Mouse (Mus musculus) limb, embryonic 15.5 days (tissue): ENCODE results near the gene Arap2. TPM values are rescaled to one million over a fixed set of nuclear protein-coding genes. Genes with fewer than 3 reads are reported as not detected.
"Not testable (repeated sequence)": the region's sequence is repeated elsewhere in the genome, so short reads cannot be mapped to it uniquely, and the experiment has no call there.

Source experiments
- ATAC-seq: fragments of 200-750 bp; cut with Nextera tagmentation; 2 replicates; pipeline ENCODE4 v1.8.0; 2017; ENCODE audit warnings: low read depth, moderate TSS enrichment; ENCODE audit not compliant: insufficient number of reproducible peaks, low FRiP score, low TSS enrichment
- H3K27ac ChIP-seq: fragments of 300-500 bp; sonication (generic); 2 replicates; pipeline ENCODE4 v1.5.1; 2015; ENCODE audit warnings: moderate library complexity, mild to moderate bottlenecking, inconsistent platforms
- H3K27me3 ChIP-seq: fragments of 300-500 bp; sonication (generic); 2 replicates; pipeline ENCODE4 v1.6.1; 2015; ENCODE audit warnings: inconsistent platforms
- H3K36me3 ChIP-seq: fragments of 300-500 bp; sonication (generic); 2 replicates; pipeline ENCODE4 v1.6.1; 2015; ENCODE audit warnings: inconsistent platforms
- H3K4me1 ChIP-seq: fragments of 300-500 bp; sonication (generic); 2 replicates; pipeline ENCODE4 v1.6.1; 2015; ENCODE audit warnings: inconsistent platforms
- H3K4me2 ChIP-seq: fragments of 300-500 bp; sonication (generic); 2 replicates; pipeline ENCODE4 v1.6.1; 2015; ENCODE audit warnings: mild to moderate bottlenecking, inconsistent platforms
- H3K4me3 ChIP-seq: fragments of 300-500 bp; sonication (generic); 2 replicates; pipeline ENCODE4 v1.5.1; 2015; ENCODE audit warnings: mild to moderate bottlenecking, inconsistent platforms
- H3K9ac ChIP-seq: fragments of 300-500 bp; sonication (generic); 2 replicates; pipeline ENCODE4 v1.6.1; 2015; ENCODE audit warnings: inconsistent platforms
- H3K9me3 ChIP-seq: fragments of 300-500 bp; sonication (generic); 2 replicates; pipeline ENCODE4 v1.6.1; 2016; ENCODE audit warnings: inconsistent platforms
- WGBS: fragments of 180-500 bp; shearing (Covaris S2); methylation state at CpG from one replicate; pipeline ENCODE4 v1.1.7; 2015; 5-methylcytosine and 5-hydroxymethylcytosine counted together
- polyA plus RNA-seq: library from polyadenylated mRNA; unstranded; fragments of >200 nt; fragmentation: Nextera tagmentation; extraction: Ambion mirVana; gene quantifications from 2 replicates; pipeline ENCODE4 v1.2.1, GENCODE M21; 2015

Gene Arap2
- polyA plus RNA-seq, 1 experiment from 2014 or later: 12.0 TPM

- 0 out of 2 replicates have a peak, but pooled peaks cover 7% of the 10 kb centered on the region for H3K27me3 ChIP-seq
- no peaks in the 10 kb centered on the region for H3K36me3 ChIP-seq
- H3K4me1 ChIP-seq: peaks cover 5% of the 10 kb centered on the region
- WGBS: 39% methylated on average over 5 of the region's 5 CpGs
- no peak overlapping the region for H3K27ac ChIP-seq
- H3K4me3 ChIP-seq: no peak overlapping the region
- ATAC-seq: no peak
- no peak overlapping the region for H3K9ac ChIP-seq
- H3K9me3 ChIP-seq: no peaks in the 10 kb centered on the region
- 0 out of 2 replicates have a peak overlapping the region, but pooled peaks have one; percentile 3 for H3K4me2 ChIP-seq
Measured at GRCm38 (mm10) chr5:62764161-62764560, 1.8 kb downstream of the Arap2 start.

GRCm38 (mm10) chr5:62763046-62763445 is 2.9 kb downstream of the Arap2 start:
- Histone ChIP-seq H3K36me3 (no peaks in the 10 kb centered on the region), H3K9me3 (no peaks in the 10 kb centered on the region), H3K9ac (no peak overlapping the region), H3K4me1 (peaks cover 5% of the 10 kb centered on the region), H3K4me2 (no peak overlapping the region), H3K27me3 (0 out of 2 replicates have a peak, but pooled peaks cover 2% of the 10 kb centered on the region), H3K27ac (no peak overlapping the region), H3K4me3 (no peak overlapping the region)
- ATAC-seq: no peak
- 81% methylated on average over 1 of the region's 1 CpGs for WGBS

GRCm38 (mm10) chr5:62762298-62762960 is 3.5 kb downstream of the Arap2 start:
- H3K9me3 ChIP-seq: no peaks in the 10 kb centered on the region
- no peak overlapping the region for H3K4me3 ChIP-seq
- H3K9ac ChIP-seq: no peak overlapping the region
- ATAC-seq: no peak
- H3K27me3 ChIP-seq: 0 out of 2 replicates have a peak, but pooled peaks cover 2% of the 10 kb centered on the region
- peaks cover 5% of the 10 kb centered on the region for H3K4me1 ChIP-seq
- H3K36me3 ChIP-seq: no peaks in the 10 kb centered on the region
- no peak overlapping the region for H3K27ac ChIP-seq
- H3K4me2 ChIP-seq: no peak overlapping the region
- 46% methylated on average over 4 of the region's 4 CpGs for WGBS

- 46% methylated on average over 5 of the region's 5 CpGs for WGBS
- no peak overlapping the region for H3K4me2 ChIP-seq
- peaks cover 3% of the 10 kb centered on the region for H3K4me1 ChIP-seq
- no peaks in the 10 kb centered on the region for H3K36me3 ChIP-seq
- H3K27ac ChIP-seq: no peak overlapping the region
- ATAC-seq: no peak
- no peaks in the 10 kb centered on the region for H3K27me3 ChIP-seq
- H3K9me3 ChIP-seq: no peaks in the 10 kb centered on the region
- H3K9ac ChIP-seq: no peak overlapping the region
- H3K4me3 ChIP-seq: no peak overlapping the region
Measured at GRCm38 (mm10) chr5:62760791-62761504, 5.0 kb downstream of the Arap2 start.

GRCm38 (mm10) chr5:62755808-62756527 is 10.0 kb downstream of the Arap2 start:
- 79% methylated on average over 3 of the region's 3 CpGs for WGBS
- Histone ChIP-seq H3K9me3 (no peaks in the 10 kb centered on the region), H3K4me3 (no peak overlapping the region), H3K27me3 (no peaks in the 10 kb centered on the region), H3K27ac (no peak overlapping the region), H3K9ac (no peak overlapping the region), H3K36me3 (no peaks in the 10 kb centered on the region), H3K4me1 (peaks cover 3% of the 10 kb centered on the region; the same call in 1 of the 2 replicates), H3K4me2 (no peak overlapping the region)
- ATAC-seq: no peak

GRCm38 (mm10) chr5:62752934-62753333 is 13.0 kb downstream of the Arap2 start:
- no peaks in the 10 kb centered on the region for H3K9me3 ChIP-seq
- no peak for ATAC-seq
- no peak overlapping the region for H3K4me2 ChIP-seq
- H3K27me3 ChIP-seq: no peaks in the 10 kb centered on the region
- H3K4me1 ChIP-seq: no peaks in the 10 kb centered on the region
- no peak overlapping the region for H3K4me3 ChIP-seq
- H3K36me3 ChIP-seq: no peaks in the 10 kb centered on the region
- WGBS: 76% methylated on average over 3 of the region's 3 CpGs
- no peak overlapping the region for H3K27ac ChIP-seq
- no peak overlapping the region for H3K9ac ChIP-seq

- no peaks in the 10 kb centered on the region for H3K36me3 ChIP-seq
- no peak overlapping the region for H3K4me2 ChIP-seq
- no peak for ATAC-seq
- no peak overlapping the region for H3K4me3 ChIP-seq
- no peaks in the 10 kb centered on the region for H3K4me1 ChIP-seq
- H3K27me3 ChIP-seq: no peaks in the 10 kb centered on the region
- H3K9ac ChIP-seq: no peak overlapping the region
- H3K27ac ChIP-seq: no peak overlapping the region
- 75% methylated on average over 2 of the region's 2 CpGs for WGBS
- no peaks in the 10 kb centered on the region for H3K9me3 ChIP-seq
Measured at GRCm38 (mm10) chr5:62751692-62752091, 14.3 kb downstream of the Arap2 start.

GRCm38 (mm10) chr5:62748168-62748567 is 17.8 kb downstream of the Arap2 start:
- Histone ChIP-seq H3K4me1 (no peaks in the 10 kb centered on the region), H3K27me3 (no peaks in the 10 kb centered on the region), H3K4me3 (no peak overlapping the region), H3K9ac (no peak overlapping the region), H3K4me2 (no peak overlapping the region), H3K9me3 (no peaks in the 10 kb centered on the region), H3K27ac (no peak overlapping the region), H3K36me3 (no peaks in the 10 kb centered on the region)
- no peak for ATAC-seq
- WGBS: 92% methylated on average over 2 of the region's 2 CpGs

GRCm38 (mm10) chr5:62743220-62743922 is 22.6 kb downstream of the Arap2 start:
- WGBS: 80% methylated on average over 9 of the region's 9 CpGs
- Histone ChIP-seq H3K27ac (no peak overlapping the region), H3K36me3 (no peaks in the 10 kb centered on the region), H3K4me1 (no peaks in the 10 kb centered on the region), H3K27me3 (no peaks in the 10 kb centered on the region), H3K4me2 (no peak overlapping the region), H3K4me3 (no peak overlapping the region), H3K9ac (no peak overlapping the region), H3K9me3 (no peaks in the 10 kb centered on the region)
- ATAC-seq: no peak

GRCm38 (mm10) chr5:62739451-62740415 is 26.2 kb downstream of the Arap2 start:
- H3K27ac ChIP-seq: no peak overlapping the region
- 80% methylated on average over 9 of the region's 9 CpGs for whole genome bisulfite sequencing
- H3K9ac ChIP-seq: no peak overlapping the region
- H3K4me3 ChIP-seq: no peak overlapping the region
- no peaks in the 10 kb centered on the region for H3K36me3 ChIP-seq
- no peak overlapping the region for H3K4me2 ChIP-seq
- no peaks in the 10 kb centered on the region for H3K9me3 ChIP-seq
- H3K4me1 ChIP-seq: no peaks in the 10 kb centered on the region
- no peak for ATAC-seq
- no peaks in the 10 kb centered on the region for H3K27me3 ChIP-seq

GRCm38 (mm10) chr5:62730573-62730972 is 35.4 kb downstream of the Arap2 start:
- not testable (repeated sequence) for H3K4me3 ChIP-seq, H3K4me2 ChIP-seq, H3K4me1 ChIP-seq, H3K9me3 ChIP-seq, H3K36me3 ChIP-seq, H3K27ac ChIP-seq, H3K9ac ChIP-seq, ATAC-seq, H3K27me3 ChIP-seq
- WGBS: 89% methylated on average over 7 of the region's 7 CpGs
